Mouse (Mus musculus) ES-E14 (cell line): ENCODE data around the gene Krt31. TPM values are rescaled to one million over a fixed set of nuclear protein-coding genes. Genes with fewer than 3 reads are reported as not detected.

Experiments
- DNase-seq: peaks from one replicate; pipeline ENCODE4 v3.0.0-alpha.2; 2013; ENCODE audit warnings: low read depth, low spot score
- H3K27ac ChIP-seq: 2 replicates; pipeline ENCODE4 v1.5.1; 2012; ENCODE audit warnings: low read depth, mild to moderate bottlenecking, low read length, moderate library complexity, mixed read lengths; ENCODE audit not compliant: poor library complexity, insufficient read depth, severe bottlenecking
- H3K36me3 ChIP-seq: 2 replicates; pipeline ENCODE4 v1.6.1; 2012; ENCODE audit warnings: mild to moderate bottlenecking, low read length, moderate library complexity, mixed read lengths; ENCODE audit not compliant: control insufficient read depth, poor library complexity, insufficient read depth, severe bottlenecking
- H3K4me1 ChIP-seq, 2 experiments: fragments of 150-350 bp in 1 of 2; sonication (generic) in 1 of 2; 2 replicates each; pipeline ENCODE4 v1.6.1; 2012; ENCODE audit warnings: low read length in 2 of 2, mild to moderate bottlenecking in 1 of 2, mixed read lengths in 1 of 2; ENCODE audit not compliant: control insufficient read depth in 2 of 2, insufficient read depth in 2 of 2, poor library complexity in 1 of 2
- H3K4me3 ChIP-seq, 2 experiments: fragments of 150-350 bp in 1 of 2; sonication (generic) in 1 of 2; 2 replicates each; pipeline ENCODE4 v1.5.1; 2012; ENCODE audit warnings: low read length in 2 of 2, low read depth in 1 of 2, mild to moderate bottlenecking in 1 of 2, mixed read lengths in 1 of 2; ENCODE audit not compliant: insufficient read depth in 1 of 2, poor library complexity in 1 of 2, severe bottlenecking in 1 of 2
- H3K9ac ChIP-seq: 2 replicates; pipeline ENCODE4 v1.6.1; 2012; ENCODE audit warnings: low read depth, mild to moderate bottlenecking, low read length, mixed read lengths; ENCODE audit not compliant: poor library complexity, insufficient read depth, severe bottlenecking
- H3K9me3 ChIP-seq: fragments of 150-350 bp; sonication (generic); 2 replicates; pipeline ENCODE4 v1.6.1; 2012; ENCODE audit warnings: low read depth, mild to moderate bottlenecking, low read length; ENCODE audit not compliant: control insufficient read depth, insufficient read depth
- CHD2 ChIP-seq: IDR thresholded peaks from 2 replicates; pipeline ENCODE4 v1.6.1; 2014; ENCODE audit warnings: mild to moderate bottlenecking, low read depth, low read length, inconsistent platforms
- HCFC1 ChIP-seq: IDR thresholded peaks from 2 replicates; pipeline ENCODE4 v1.6.1; 2012; ENCODE audit warnings: low read length, inconsistent platforms, borderline replicate concordance; ENCODE audit not compliant: insufficient read depth
- MAFK ChIP-seq: IDR thresholded peaks from 2 replicates; pipeline ENCODE4 v1.6.1; 2014; ENCODE audit warnings: mild to moderate bottlenecking, low read depth, low read length, inconsistent platforms; ENCODE audit not compliant: insufficient read depth
- ZC3H11A ChIP-seq: IDR thresholded peaks from 2 replicates; pipeline ENCODE4 v1.6.1; 2012; ENCODE audit warnings: low read depth, mild to moderate bottlenecking, inconsistent platforms, low read length, borderline replicate concordance
- ZNF384 ChIP-seq: IDR thresholded peaks from 2 replicates; pipeline ENCODE4 v1.6.1; 2012; ENCODE audit warnings: low read depth, low read length, inconsistent platforms
- in situ Hi-C, 2 experiments: fragments of 600-800 bp; cut with MboI; formaldehyde crosslinking; loops; one replicate each; pipeline ENCODE4 v1.15.1; 2025; ENCODE audit warnings: low sequenced_read_pairs in 2 of 2, inconsistent platforms in 1 of 2; ENCODE audit not compliant: unreplicated experiment in 2 of 2
- total RNA-seq: library from RNA; depleted of rRNA; stranded (reverse); fragments of 300-350 nt; gene quantifications from 2 replicates; pipeline ENCODE4 v1.2.3, GENCODE M21; 2012; rRNA removed

The Krt31 gene
- total RNA-seq = not detected in 2 replicates

GRCm38 (mm10) chr11:100050451-100050850, at the start of gene Krt31:
Gene Krt31 (minus strand): TSS chr11:100050551.
- Histone ChIP-seq H3K27ac (no peak within 1 kb of the TSS), H3K36me3 (no peaks in the 10 kb centered on the region), H3K9me3 (no peaks in the 10 kb centered on the region), H3K4me3 (no peak within 1 kb of the TSS), H3K4me1 (no peaks in the 10 kb centered on the region), H3K9ac (no peak within 1 kb of the TSS)
- in situ Hi-C loops = no loop called here
- DNase-seq = no peak
- TF ChIP-seq CHD2 (no peak), ZNF384 (no peak), MAFK (no peak), ZC3H11A (no peak), HCFC1 (no peak)

- Histone ChIP-seq H3K4me3 (no peak overlapping the region), H3K27ac (no peak overlapping the region), H3K9me3 (no peaks in the 10 kb centered on the region), H3K9ac (no peak overlapping the region), H3K4me1 (no peaks in the 10 kb centered on the region), H3K36me3 (no peaks in the 10 kb centered on the region)
- no peak for DNase-seq
- TF ChIP-seq CHD2 = no peak
- TF ChIP-seq MAFK = no peak
- TF ChIP-seq HCFC1 = no peak
- no peak for TF ChIP-seq ZNF384
- TF ChIP-seq ZC3H11A = no peak
- in situ Hi-C loops = no loop called here
Measured at GRCm38 (mm10) chr11:100097819-100098218, 47.5 kb upstream of the Krt31 start.

DNA sequence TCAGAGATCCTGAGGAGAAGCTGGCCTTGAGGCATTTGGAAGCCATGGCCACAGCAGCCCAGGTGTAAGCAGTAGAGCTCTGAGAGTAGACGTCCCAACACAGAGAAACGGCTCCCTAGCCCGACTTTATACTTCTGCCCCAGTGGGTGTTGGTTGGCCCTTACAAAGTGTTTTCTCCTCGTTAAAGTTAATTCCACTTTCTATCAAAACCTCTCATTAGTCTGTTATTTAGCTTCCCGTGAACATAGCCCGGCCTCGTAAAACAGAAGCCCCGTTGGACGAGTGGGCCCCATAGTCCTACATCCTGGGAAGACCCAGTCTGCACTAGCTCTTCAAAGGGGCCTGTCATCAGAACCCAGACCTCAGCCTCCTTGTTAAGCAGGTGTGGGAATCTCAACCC, 45.8 kb upstream of the Krt31 start, which contains the start of gene Krt35:
TSS of gene Krt35 (minus strand) at position 101 of the 400 bp plus-strand sequence.
- in situ Hi-C loops = no loop called here
- no peaks in the 10 kb centered on the region for H3K36me3 ChIP-seq
- TF ChIP-seq CHD2 (no peak), ZC3H11A (no peak), ZNF384 (no peak), HCFC1 (no peak), MAFK (no peak)
- no peak within 1 kb of the TSS for H3K9ac ChIP-seq
- H3K4me1 ChIP-seq = no peaks in the 10 kb centered on the region
- no peaks in the 10 kb centered on the region for H3K9me3 ChIP-seq
- H3K4me3 ChIP-seq = no peak within 1 kb of the TSS
- DNase-seq = no peak
- no peak within 1 kb of the TSS for H3K27ac ChIP-seq

DNA sequence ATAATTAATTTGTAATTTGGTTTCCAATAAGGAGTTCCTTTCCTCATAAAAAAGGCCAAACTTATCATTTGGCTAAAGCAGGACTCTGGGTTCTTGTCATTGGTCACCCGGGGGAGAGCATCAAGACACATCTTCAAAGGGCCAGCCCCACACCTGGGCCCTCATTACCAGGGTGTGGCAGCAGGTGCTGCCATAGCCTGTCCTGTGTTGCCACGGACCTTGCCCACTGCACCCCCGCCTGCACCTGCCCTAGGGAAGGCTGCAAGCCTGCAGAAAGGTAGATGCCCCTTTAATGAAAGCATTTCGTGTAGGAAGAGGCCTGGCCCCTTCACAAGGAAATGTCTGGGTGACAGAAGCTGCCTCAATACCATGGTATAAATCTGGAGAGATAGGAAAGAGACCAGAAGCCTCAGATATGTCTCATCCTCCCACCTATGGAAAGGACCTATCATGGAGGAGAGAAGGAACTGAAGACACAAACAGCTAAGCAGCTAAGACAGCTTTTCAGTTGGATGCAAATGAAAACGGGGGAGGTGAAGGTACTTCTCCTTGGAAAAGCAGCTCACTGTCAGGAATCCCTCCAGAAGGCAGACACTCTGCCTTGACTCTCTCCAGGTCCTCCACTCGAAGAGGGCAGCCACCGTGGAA, 38.2 kb upstream of the Krt31 start:
- in situ Hi-C loops = no loop called here
- DNase-seq = no peak
- Histone ChIP-seq H3K9ac (no peak overlapping the region), H3K4me1 (no peaks in the 10 kb centered on the region), H3K9me3 (no peaks in the 10 kb centered on the region), H3K27ac (no peak overlapping the region), H3K4me3 (no peak overlapping the region), H3K36me3 (no peaks in the 10 kb centered on the region)
- TF ChIP-seq HCFC1 = no peak
- TF ChIP-seq ZNF384 = no peak
- no peak for TF ChIP-seq MAFK
- TF ChIP-seq ZC3H11A = no peak
- TF ChIP-seq CHD2 = no peak

GRCm38 (mm10) chr11:100087861-100088260, 37.5 kb upstream of the Krt31 start, which contains the start of gene Krt32:
Gene Krt32 (minus strand): TSS chr11:100088226.
- Histone ChIP-seq H3K9ac (no peak within 1 kb of the TSS), H3K9me3 (no peaks in the 10 kb centered on the region), H3K36me3 (no peaks in the 10 kb centered on the region), H3K4me1 (no peaks in the 10 kb centered on the region), H3K4me3 (no peak within 1 kb of the TSS), H3K27ac (no peak within 1 kb of the TSS)
- in situ Hi-C loops = no loop called here
- no peak for DNase-seq
- TF ChIP-seq HCFC1 = no peak
- no peak for TF ChIP-seq CHD2
- TF ChIP-seq ZC3H11A = no peak
- TF ChIP-seq MAFK = no peak
- no peak for TF ChIP-seq ZNF384
